Mouse (Mus musculus) kidney, postnatal 4 days (tissue): ENCODE measurements around the gene Rnf157.
"Not testable (repeated sequence)": the region's sequence is repeated elsewhere in the genome, so short reads cannot be mapped to it uniquely, and the experiment has no call there.

Source experiments
- DNase-seq, 2 experiments: peaks; one replicate each; pipeline ENCODE4 v3.0.0; 2021; ENCODE audit warnings: mixed read lengths in 2 of 2

Gene Rnf157

GRCm38 (mm10) chr11:116416196-116416943 is 3.5 kb upstream of the Rnf157 start:
- no peak for DNase-seq

DNA sequence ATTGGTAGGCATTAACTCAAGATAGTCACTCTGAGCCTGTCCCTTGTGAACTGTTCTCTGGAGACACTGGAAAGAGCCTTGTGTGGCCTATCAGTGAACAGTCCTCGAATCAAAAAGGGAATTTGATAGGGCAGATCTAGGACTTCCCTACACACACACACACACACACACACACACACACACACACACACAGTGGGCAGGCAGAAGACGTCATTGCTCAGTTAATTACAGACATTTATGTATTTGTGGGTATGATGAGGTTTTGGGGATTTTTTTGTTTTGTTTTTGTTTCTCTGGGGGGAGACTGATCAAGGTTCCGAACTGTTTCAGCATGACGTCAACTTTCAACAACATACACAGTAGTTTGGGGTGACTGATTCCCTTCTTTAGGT is 795 bp upstream of the Rnf157 start:
- no peak for DNase-seq

GRCm38 (mm10) chr11:116412028-116412827 is 604 bp downstream of the Rnf157 start:
- DNase-seq: peak; percentile 34 to 60

- DNase-seq: no peak
These were observed 1.2 kb downstream of the Rnf157 start for GRCm38 (mm10) chr11:116411582-116411981.

DNA sequence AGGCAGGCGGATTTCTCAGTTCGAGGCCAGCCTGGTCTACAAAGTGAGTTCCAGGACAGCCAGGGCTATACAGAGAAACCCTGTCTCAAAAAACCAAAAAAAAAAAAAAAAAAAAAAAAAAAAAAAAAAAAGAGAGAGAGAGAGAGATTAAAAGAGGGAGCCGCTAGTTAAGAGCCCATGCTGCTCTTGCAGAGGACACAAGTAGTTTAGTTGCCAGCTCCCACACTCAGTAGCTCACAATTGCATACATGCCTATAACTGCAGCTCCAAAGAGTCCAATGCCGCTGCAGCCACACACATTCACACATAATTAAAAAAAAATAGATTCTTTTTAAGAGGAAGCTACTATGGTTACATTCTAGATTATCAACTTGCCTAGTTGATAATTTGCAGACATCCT is 2.4 kb downstream of the Rnf157 start:
- DNase-seq: not testable (repeated sequence)

GRCm38 (mm10) chr11:116409008-116409407 is 3.8 kb downstream of the Rnf157 start:
- no peak for DNase-seq

- DNase-seq: no peak
These were observed 6.6 kb downstream of the Rnf157 start for GRCm38 (mm10) chr11:116406231-116406728.

DNA sequence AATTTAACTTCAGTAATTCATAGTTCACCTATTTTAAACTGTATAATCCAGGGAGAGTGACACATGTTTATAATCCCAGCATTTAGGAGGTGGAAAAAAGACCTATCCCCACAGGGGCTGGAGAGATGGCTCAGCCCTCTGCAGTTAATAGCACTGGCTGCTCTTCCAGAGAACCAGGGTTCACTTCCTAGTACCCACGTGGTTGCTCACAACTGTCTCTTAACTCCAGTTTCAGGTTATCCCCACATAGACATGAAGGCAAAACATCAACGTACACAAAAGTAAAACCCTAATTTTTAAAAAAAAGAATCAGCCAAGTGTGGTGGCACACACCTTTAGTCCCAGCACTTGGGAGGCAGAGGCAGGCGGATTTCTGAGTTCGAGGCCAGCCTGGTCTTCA is 7.2 kb downstream of the Rnf157 start:
- no peak for DNase-seq

DNA sequence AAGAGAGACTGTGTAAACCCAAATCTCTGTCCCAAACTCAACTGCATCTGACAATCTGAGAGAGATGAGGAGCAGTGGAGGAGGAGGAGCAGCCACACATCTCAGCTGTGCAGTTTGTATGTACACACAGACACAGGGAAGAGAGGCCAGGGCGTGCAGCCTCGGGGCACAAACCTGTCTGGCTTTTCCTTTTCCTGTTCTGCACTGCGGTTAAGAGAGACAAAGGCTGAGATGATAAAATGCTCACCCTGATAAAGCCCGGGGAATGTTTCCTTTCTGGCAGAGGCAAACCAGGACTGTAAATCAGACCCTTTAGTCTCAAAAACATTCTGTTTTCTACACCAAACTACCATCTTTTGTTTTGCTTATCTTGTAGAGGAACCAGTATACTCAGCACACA is 12.3 kb downstream of the Rnf157 start:
- DNase-seq: peak in 1 of 2 experiments; percentile 37

DNA sequence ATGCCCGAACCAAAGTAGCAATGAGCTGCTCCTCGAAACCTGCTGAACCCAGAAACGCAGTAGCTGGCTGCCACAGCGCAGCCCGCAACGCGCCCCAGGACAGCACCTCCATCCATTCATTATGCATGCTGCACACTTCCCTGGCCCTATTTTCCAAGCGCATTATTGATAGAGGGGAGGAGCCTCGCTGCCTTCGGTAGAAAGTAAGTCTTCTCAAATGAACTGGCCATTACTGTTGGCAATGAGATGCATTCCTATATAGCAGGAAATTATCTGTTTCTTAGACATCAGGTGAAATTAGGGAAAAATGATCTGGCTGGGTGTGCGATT is 14.5 kb downstream of the Rnf157 start:
- DNase-seq: no peak

DNA sequence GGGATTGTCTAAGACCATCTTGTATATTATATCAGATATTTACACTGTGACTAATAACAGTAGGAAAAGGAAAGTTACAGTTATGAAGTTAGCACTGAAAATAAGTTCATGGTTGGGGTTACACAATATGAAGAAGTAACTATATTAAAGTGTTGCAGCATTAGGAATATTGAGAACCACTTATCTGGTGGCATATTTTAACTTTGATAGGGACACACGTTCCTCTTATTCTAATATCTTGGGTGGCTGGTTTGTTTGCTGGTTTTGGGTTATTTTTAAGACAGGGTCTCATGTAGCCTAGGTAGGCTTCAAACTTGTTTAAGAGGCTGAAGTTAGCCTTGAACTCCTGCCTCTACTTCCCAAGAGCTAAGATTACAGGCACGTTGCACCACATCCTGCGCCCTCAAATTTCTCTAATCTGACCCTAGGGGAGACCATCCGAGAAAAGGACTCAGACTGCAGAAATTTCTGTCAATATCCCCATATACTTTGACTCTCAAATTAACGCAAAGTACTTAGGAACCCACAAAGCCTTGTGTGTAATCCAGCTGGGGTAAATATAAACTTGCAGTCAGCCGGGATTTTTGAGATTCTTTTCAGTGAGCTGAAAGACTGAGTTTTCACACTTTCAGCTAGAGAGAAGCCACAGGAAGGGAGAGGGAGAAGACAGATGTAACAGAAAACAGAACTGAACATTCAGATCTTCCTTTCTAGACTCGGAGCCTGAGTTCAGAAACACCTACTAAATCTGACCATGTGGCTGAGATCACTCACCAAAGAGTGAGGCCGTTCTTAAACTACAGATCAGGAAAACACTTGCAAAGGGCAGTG is 15.1 kb downstream of the Rnf157 start:
- no peak for DNase-seq

DNA sequence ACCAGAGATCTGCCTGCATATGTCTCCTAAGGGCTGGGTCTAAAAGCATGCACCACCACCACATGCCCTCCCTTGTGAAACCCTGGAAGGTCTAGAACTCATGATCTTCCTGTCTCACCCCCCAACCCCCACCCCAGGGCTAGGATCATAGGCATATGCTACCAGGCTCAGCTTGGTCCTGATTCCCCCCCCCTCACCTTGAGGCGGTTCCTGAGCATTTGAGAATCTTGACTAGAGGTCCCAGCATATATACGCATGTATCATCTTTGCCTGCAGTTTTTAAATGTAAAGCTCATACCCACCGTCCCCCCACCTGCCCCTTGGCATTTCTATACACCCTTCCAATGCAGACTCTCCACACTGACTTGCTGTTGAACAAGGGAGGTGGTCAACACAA is 15.9 kb downstream of the Rnf157 start:
- no peak for DNase-seq

DNA sequence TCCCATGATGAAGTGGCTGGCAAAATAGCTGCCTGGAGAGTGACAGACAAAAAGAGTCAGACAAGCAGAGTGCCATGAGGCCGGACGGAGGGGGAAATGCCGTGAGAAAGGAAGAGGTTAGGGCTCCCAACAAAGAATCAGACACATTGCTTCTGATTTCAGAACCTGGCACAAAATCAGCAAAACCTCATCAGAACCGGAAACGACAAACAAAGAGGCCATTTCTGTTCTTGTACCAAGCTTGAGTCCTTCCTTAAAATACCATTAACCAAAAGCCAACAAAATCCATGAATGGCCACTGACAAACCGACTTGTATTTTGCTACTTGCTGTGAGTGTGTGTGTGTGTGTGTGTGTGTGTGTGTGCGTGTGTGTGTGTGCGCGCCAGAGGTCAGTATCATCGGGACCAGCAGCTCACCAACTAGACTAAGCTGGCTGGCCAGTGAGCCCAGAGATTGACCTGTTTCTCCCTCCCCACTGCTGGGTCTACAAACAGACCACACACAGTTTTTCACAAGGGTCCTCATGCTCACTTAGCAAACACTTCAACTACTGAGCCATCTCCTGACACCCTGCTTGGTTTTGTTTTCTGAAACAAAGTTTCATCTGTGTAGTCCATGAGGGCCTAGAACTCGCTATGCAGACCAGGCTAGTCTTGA is 16.4 kb downstream of the Rnf157 start:
- no peak for DNase-seq

GRCm38 (mm10) chr11:116394769-116395168 is 18.1 kb downstream of the Rnf157 start:
- no peak for DNase-seq

DNA sequence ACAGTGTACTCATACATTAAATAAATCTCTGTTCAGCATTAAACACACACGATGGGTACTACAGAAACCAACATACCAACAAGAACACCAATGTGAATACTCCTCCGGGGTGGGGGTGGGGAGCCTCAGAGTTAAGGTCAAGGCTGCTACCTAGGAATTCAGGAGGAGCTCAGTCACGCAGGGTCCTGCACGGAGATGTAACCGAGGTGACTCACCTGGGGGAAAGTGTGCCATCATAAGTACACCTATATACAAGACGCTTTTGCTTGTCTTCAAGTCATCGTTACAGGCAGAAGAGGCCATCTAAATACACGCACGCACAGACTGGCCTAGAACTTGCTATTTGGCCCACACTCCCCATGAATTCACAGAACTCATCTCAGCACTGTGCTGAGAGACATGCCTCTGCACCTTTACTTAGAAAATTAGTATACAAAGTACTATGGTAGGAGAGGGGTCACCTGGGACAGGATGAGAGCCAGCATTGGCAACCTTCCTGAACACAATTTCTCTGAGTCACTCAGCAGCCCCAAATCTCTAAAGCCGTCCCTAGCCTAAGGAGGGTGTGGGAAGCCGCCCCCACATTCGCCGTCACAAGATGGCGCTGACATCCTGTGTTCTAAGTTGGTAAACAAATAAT is 23.9 kb downstream of the Rnf157 start:
- DNase-seq: peak; percentile 52 to 71

- peak; percentile 53 to 65 for DNase-seq
These were observed 25.5 kb downstream of the Rnf157 start for GRCm38 (mm10) chr11:116387086-116388071.

GRCm38 (mm10) chr11:116385999-116386398 is 26.8 kb downstream of the Rnf157 start:
- peak in 1 of 2 experiments; percentile 9 for DNase-seq

DNA sequence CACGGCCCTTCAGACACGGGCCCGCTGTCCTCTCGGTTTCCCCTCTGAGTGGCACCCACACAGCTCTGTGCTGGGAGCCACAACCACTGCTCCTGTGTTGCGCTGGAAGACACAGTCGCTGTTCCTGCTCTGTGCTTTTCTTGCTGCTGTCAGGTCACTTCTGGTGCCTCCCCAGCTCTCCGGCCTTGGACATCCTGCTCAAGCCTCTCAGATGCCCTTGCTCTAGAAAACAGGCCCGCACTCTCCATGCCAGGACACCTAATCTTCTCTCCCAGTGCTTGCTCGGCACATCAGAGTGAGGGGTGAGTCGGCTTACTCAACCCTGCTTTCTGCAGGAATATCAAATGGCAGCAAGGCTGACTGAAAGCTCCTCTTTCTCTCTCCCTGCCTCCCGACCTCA is 28.7 kb downstream of the Rnf157 start:
- no peak for DNase-seq

DNA sequence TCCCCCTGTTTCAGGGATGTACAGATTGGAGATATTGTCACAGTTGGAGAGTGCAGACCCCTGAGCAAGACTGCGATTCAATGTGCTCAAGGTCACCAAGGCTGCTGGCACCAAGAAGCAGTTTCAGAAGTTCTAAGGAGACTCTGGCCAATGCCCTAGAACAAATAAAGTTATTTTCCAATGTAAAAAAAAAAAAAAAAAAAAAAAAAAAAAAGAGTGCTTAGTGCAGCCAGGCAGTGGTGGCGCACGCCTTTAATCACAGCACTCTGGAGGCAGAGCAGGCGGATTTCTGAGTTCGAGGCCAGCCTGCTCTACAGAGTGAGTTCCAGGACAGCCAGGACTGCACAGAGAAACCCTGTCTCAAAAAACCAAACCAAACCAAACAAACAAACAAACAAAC is 29.8 kb downstream of the Rnf157 start:
- DNase-seq: not testable (repeated sequence)

- no peak for DNase-seq
These were observed 32.1 kb downstream of the Rnf157 start for GRCm38 (mm10) chr11:116380767-116381166.

DNA sequence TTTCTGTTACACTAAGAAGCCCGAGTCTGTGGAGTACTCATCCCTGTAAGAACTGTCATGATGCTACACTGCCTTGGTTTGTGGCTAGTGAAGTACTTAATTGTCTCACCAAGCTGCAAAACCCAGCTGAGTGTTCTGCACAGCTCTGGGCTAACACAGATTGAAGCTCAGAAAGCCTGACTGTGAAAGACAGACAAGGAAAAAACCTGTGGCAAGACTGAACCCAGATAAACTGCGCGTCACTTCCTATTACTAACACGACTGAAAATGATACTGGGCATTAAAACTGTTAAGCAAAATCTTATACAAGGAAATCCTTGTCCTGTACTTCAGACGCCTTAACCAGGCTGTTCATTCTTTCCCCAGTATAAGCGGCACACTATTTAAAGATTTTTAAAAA is 33.3 kb downstream of the Rnf157 start:
- DNase-seq: no peak
